Mouse (Mus musculus) liver, embryonic 14.5 days (tissue): ENCODE results near the gene a.
"Not testable (repeated sequence)": the region's sequence is repeated elsewhere in the genome, so short reads cannot be mapped to it uniquely, and the experiment has no call there.

Experiments used
- CTCF ChIP-seq: IDR thresholded peaks from 2 replicates; pipeline ENCODE4 v1.5.1; 2016; ENCODE audit warnings: antibody characterized with exemption, low read depth, control low read depth
- EP300 ChIP-seq: IDR thresholded peaks from 2 replicates; pipeline ENCODE4 v1.6.1; 2016; ENCODE audit warnings: antibody characterized with exemption, low read depth

GRCm38 (mm10) chr2:155016751-155017150 lies 225.5 kb downstream of the a start:
- not testable (repeated sequence) for TF ChIP-seq EP300, CTCF
